8 mouse cellular contexts compared by ENCODE assay signal in the genomic region with DNA sequence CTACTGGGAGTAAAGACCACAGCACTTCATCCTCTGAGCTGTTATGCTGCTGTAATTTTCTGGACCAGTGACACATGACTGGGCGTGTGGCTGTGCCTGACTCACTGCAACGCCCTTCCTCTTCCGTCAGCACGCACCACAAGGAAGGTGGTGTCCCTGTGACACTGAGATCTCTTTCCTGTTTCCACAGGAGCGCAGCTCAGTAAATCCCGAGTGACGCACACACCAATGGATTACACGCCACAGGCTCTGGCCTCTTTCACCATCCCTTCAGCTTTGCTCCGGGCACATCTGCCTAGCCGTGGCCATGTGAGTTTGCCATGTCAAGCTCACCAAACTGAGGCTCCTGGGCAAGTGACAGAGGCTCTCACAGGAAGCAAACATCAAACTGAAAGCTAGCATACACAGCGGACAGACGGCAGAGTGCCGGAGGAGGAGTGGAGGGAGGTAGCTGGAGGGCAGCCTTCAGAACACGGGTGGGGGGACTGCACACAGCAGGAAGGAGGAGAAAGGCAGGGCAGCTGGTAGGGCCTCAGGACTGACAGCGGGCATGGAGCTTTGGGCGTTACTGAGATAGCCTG. TPM values are rescaled to one million over a fixed set of nuclear protein-coding genes. Genes with fewer than 3 reads are reported as not detected.
DNase-seq lines count a peak whose midpoint lies in the region; ATAC-seq and TF ChIP-seq lines count a peak whose summit lies in the region.

No protein-coding gene starts in this region.

- H3K27me3 ChIP-seq in kidney, postnatal 0 days (ENCODE audit: insufficient read depth, low read length), result no peaks in the 10 kb centered on the region
- no peaks in the 10 kb centered on the region for H3K27me3 ChIP-seq in forebrain, embryonic 14.5 days (replicated peaks; ENCODE audit: control insufficient read depth, insufficient read depth, low read length)

- 0 out of 2 replicates have a peak, but pooled peaks cover 4% of the 10 kb centered on the region for H3K4me1 ChIP-seq in kidney, postnatal 0 days (replicated peaks; ENCODE audit: insufficient read depth, low read length)
- H3K4me1 ChIP-seq in forebrain, embryonic 14.5 days (ENCODE audit: control insufficient read depth, insufficient read depth, low read length), result peaks cover 8% of the 10 kb centered on the region; the same call in 1 of the 2 replicates

- no peak for TF ChIP-seq CTCF in left cerebral cortex, adult 2 months (IDR thresholded peaks at IDR 0.05)
- no peak for TF ChIP-seq CTCF in kidney, postnatal 0 days (IDR thresholded peaks at IDR 0.05; ENCODE audit: low read depth)

- DNase-seq in left cerebral cortex, adult 2 months (ENCODE audit: extremely low spot score in 1 of 2, low spot score in 2 of 2), result no peak
- no peak for DNase-seq in left cerebral cortex, adult 8-10 months (ENCODE audit: low spot score in 2 of 2)
- DNase-seq in heart, adult 8-10 months (ENCODE audit: low spot score), result peak; percentile 90
- no peak for DNase-seq in kidney, postnatal 0 days (ENCODE audit: low spot score)
- DNase-seq in monocyte, adult 2 months (ENCODE audit: low read depth in 1 of 2, low spot score in 2 of 2), result peak; percentile 89 to 93
- DNase-seq in urinary bladder, postnatal 36 days (ENCODE audit: low spot score in 2 of 2), result peak; percentile 37 to 66
- DNase-seq in cerebellum, adult 9-11 months, result no peak
- no peak for DNase-seq in forebrain, embryonic 14.5 days (ENCODE audit: low spot score)

- H3K9ac ChIP-seq in kidney, postnatal 0 days (ENCODE audit: low read depth, low read length), result 0 out of 2 replicates have a peak overlapping the region, but pooled peaks have one; percentile 10
- no peak overlapping the region for H3K9ac ChIP-seq in forebrain, embryonic 14.5 days (ENCODE audit: low read length)

- intact Hi-C loops in left cerebral cortex, adult 2 months (cut with DNase I), result no loop called here

- H3K4me3 ChIP-seq in left cerebral cortex, adult 2 months, result 0 out of 2 replicates have a peak overlapping the region, but pooled peaks have one; percentile 21
- no peak overlapping the region for H3K4me3 ChIP-seq in kidney, postnatal 0 days (replicated peaks; ENCODE audit: low read depth, low read length)
- H3K4me3 ChIP-seq in forebrain, embryonic 14.5 days (ENCODE audit: low read depth, low read length), result no peak overlapping the region

- ATAC-seq in kidney, postnatal 0 days (replicated peaks; ENCODE audit: low FRiP score, low read depth), result no peak; the same call in 1 of the 2 replicates
- ATAC-seq in forebrain, embryonic 14.5 days, result no peak

- peak overlapping the region; percentile 19; the same call in 1 of the 2 replicates for H3K4me2 ChIP-seq in kidney, postnatal 0 days (ENCODE audit: low read length)
- H3K4me2 ChIP-seq in forebrain, embryonic 14.5 days (ENCODE audit: low read length), result no peak overlapping the region

- H3K27ac ChIP-seq in left cerebral cortex, adult 2 months, result peak overlapping the region; percentile 61; the same call in 1 of the 2 replicates
- H3K27ac ChIP-seq in kidney, postnatal 0 days, result peak overlapping the region; percentile 56; the same call in 1 of the 2 replicates
- no peak overlapping the region for H3K27ac ChIP-seq in forebrain, embryonic 14.5 days (ENCODE audit: low read depth, low read length)

- H3K9me3 ChIP-seq in kidney, postnatal 0 days (replicated peaks; ENCODE audit: low read length), result no peaks in the 10 kb centered on the region
- no peaks in the 10 kb centered on the region for H3K9me3 ChIP-seq in forebrain, embryonic 14.5 days (replicated peaks; ENCODE audit: control insufficient read depth, low read length)

- WGBS in kidney, postnatal 0 days, result 43% methylated on average over 16 of the region's 16 CpGs
- 87% methylated on average over 16 of the region's 16 CpGs for WGBS in forebrain, embryonic 14.5 days

- no peaks in the 10 kb centered on the region for H3K36me3 ChIP-seq in kidney, postnatal 0 days (ENCODE audit: insufficient read depth, low read length)
- no peaks in the 10 kb centered on the region for H3K36me3 ChIP-seq in forebrain, embryonic 14.5 days (ENCODE audit: control insufficient read depth, insufficient read depth, low read length)

RNA-seq across cellular contexts. Expression of a gene that starts 15.4 kb away (rescaled TPM):
- under 1 TPM; 0.05 to 0.16 TPM for total RNA-seq in left cerebral cortex, adult 2 months (2021)
- total RNA-seq in left cerebral cortex, adult 8-10 months (2022), result under 1 TPM; 0.07 to 0.34 (median 0.13) TPM
- under 1 TPM; 0.03 to 0.66 (median 0.07) TPM for total RNA-seq in heart, adult 8-10 months (2022)
- 0.08 and 0.12 TPM in 2 replicates for polyA plus RNA-seq in kidney, postnatal 0 days (2015; fragmentation: Nextera tagmentation; extraction: Ambion mirVana)
- 0.08 and 0.14 TPM in 2 replicates for polyA plus RNA-seq in forebrain, embryonic 14.5 days (2014; fragmentation: Nextera tagmentation; extraction: Ambion mirVana)

Comparison
In these comparisons a context has a peak if more than half of its experiments do, and no peak if none do; other contexts are left out.
1. DNase-seq: peak in heart, adult 8-10 months (single experiment), monocyte, adult 2 months (2 of 2) and urinary bladder, postnatal 36 days (2 of 2); none in left cerebral cortex, adult 2 months (0 of 2), left cerebral cortex, adult 8-10 months (0 of 2), kidney, postnatal 0 days (single experiment), cerebellum, adult 9-11 months (single experiment) and forebrain, embryonic 14.5 days (single experiment).